Mouse (Mus musculus) small intestine, adult 2 months (tissue): ENCODE measurements around the gene Gm14434.
"Not testable (repeated sequence)": the region's sequence is repeated elsewhere in the genome, so short reads cannot be mapped to it uniquely, and the experiment has no call there.

ENCODE experiments used
- CTCF ChIP-seq: fragments of 200-500 bp; IDR thresholded peaks from 2 replicates; pipeline ENCODE4 v1.5.1; 2012; ENCODE audit warnings: low read depth, mild to moderate bottlenecking, control low read depth, inconsistent platforms, low read length, moderate library complexity, mixed read lengths; ENCODE audit not compliant: insufficient replicate concordance, insufficient read length; ENCODE audit errors: extremely low read depth
- POLR2A ChIP-seq: fragments of 200-500 bp; IDR thresholded peaks from 2 replicates; pipeline ENCODE4 v1.6.1; 2012; ENCODE audit warnings: low read depth, mild to moderate bottlenecking, control low read depth, inconsistent platforms, low read length, moderate library complexity

DNA sequence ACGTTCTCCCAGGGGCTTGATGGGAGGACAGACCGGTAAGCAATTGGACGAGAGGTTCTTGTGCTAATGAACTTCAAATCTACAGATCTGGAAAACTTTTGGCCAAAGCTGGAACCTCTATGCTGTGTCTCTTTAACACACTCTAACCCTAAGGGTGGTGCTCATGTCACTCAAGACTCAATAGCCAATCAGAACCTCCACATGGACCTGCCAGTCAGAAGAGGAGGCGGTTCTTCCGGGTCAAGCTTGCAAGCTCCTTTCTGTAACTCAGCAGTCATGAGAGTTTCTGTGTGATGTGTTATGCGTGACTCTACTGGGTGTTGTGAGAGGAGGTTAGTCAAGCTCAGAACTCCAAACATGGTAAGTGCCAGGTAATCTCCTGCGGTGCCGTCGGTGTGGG, 34.2 kb upstream of the Gm14434 start, which contains the start of gene Zfp967:
- TF ChIP-seq CTCF, POLR2A: not testable (repeated sequence)
